Mouse (Mus musculus): ENCODE results near the gene A1cf. TPM values are rescaled to one million over a fixed set of nuclear protein-coding genes. Genes with fewer than 3 reads are reported as not detected.

A1cf gene
- polyA plus RNA-seq (2012; fragmentation: generic; extraction: Trizol): not detected

DNA sequence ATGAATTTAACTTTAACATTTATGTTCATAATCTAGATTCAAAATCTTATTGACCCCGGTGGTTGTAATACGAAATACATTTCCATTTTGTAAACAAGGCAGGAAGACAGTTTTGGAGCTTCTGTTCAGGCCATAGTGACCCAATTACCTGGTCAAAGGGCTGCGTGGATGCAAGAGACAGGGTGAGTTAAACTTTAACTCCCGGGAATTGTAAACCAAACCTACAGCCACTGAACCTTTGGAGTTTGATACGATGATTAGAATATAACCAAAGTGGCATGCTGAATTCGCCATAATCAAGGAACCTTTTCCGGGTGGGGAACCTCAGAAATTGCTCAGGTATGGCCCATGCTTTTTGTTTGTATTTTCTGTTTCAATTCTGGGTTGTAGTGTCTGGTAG, at the start of gene A1cf:
Gene A1cf (plus strand): TSS at position 244 of the 400 bp plus-strand sequence.
- no peaks in the 10 kb centered on the region for H3K79me2 ChIP-seq (ENCODE audit: control insufficient read depth, insufficient read depth)
- no peak within 1 kb of the TSS for H3K4me3 ChIP-seq
- TF ChIP-seq SRF (IDR thresholded peaks at IDR 0.05; ENCODE audit: control insufficient read depth, insufficient read length, low read depth): no peak
- no peak for TF ChIP-seq TCF12 (IDR thresholded peaks at IDR 0.05; ENCODE audit: insufficient read depth, poor library complexity, severe bottlenecking)
- TF ChIP-seq MYOG (IDR thresholded peaks at IDR 0.05; ENCODE audit: control insufficient read depth in 1 of 3, insufficient read depth in 1 of 3, insufficient read length in 2 of 3, low read depth in 2 of 3): no peak
- no peak for TF ChIP-seq REST (IDR thresholded peaks at IDR 0.05; ENCODE audit: insufficient read depth, insufficient read length)
- TF ChIP-seq TCF3 (IDR thresholded peaks at IDR 0.05; ENCODE audit: insufficient read length, low read depth): no peak
- no peak for TF ChIP-seq MYOD1 (IDR thresholded peaks at IDR 0.05; ENCODE audit: control insufficient read depth in 1 of 3, insufficient read length in 2 of 3, low read depth in 2 of 3)
- TF ChIP-seq MAX (IDR thresholded peaks at IDR 0.05; ENCODE audit: low read depth): no peak
- no peak for TF ChIP-seq POLR2AphosphoS2 (IDR thresholded peaks at IDR 0.05; ENCODE audit: insufficient read length, low read depth)
- no peak for TF ChIP-seq CEBPB (IDR thresholded peaks at IDR 0.05; ENCODE audit: insufficient read depth, poor library complexity, severe bottlenecking)
- TF ChIP-seq POLR2A (IDR thresholded peaks at IDR 0.05; ENCODE audit: insufficient read length, low read depth): no peak
- no peak for TF ChIP-seq E2F4 (IDR thresholded peaks at IDR 0.05; ENCODE audit: insufficient read depth)
- no peak for TF ChIP-seq USF1 (IDR thresholded peaks at IDR 0.05; ENCODE audit: low read depth)
- H3ac ChIP-seq (ENCODE audit: control insufficient read depth, insufficient read length): no peak within 1 kb of the TSS
- no peak within 1 kb of the TSS for H3K4me2 ChIP-seq (ENCODE audit: low read depth)
- H3K36me3 ChIP-seq (ENCODE audit: control insufficient read depth, insufficient read depth): no peaks in the 10 kb centered on the region
- peaks cover 4% of the 10 kb centered on the region for H3K27me3 ChIP-seq (ENCODE audit: control insufficient read depth, insufficient read depth, insufficient read length)

GRCm38 (mm10) chr19:31834250-31834649, 34.3 kb upstream of the A1cf start:
- Histone ChIP-seq H3K4me3 (no peak overlapping the region), H3ac (ENCODE audit: control insufficient read depth, insufficient read length) (no peak overlapping the region), H3K4me2 (ENCODE audit: low read depth) (no peak overlapping the region), H3K79me2 (ENCODE audit: control insufficient read depth, insufficient read depth) (no peaks in the 10 kb centered on the region), H3K36me3 (ENCODE audit: control insufficient read depth, insufficient read depth) (no peaks in the 10 kb centered on the region), H3K27me3 (ENCODE audit: control insufficient read depth, insufficient read depth, insufficient read length) (no peaks in the 10 kb centered on the region)
- no peak for TF ChIP-seq CEBPB (IDR thresholded peaks at IDR 0.05; ENCODE audit: insufficient read depth, poor library complexity, severe bottlenecking)
- no peak for TF ChIP-seq MAX (IDR thresholded peaks at IDR 0.05; ENCODE audit: low read depth)
- TF ChIP-seq POLR2AphosphoS2 (IDR thresholded peaks at IDR 0.05; ENCODE audit: insufficient read length, low read depth): no peak
- no peak for TF ChIP-seq POLR2A (IDR thresholded peaks at IDR 0.05; ENCODE audit: insufficient read length, low read depth)
- no peak for TF ChIP-seq REST (IDR thresholded peaks at IDR 0.05; ENCODE audit: insufficient read depth, insufficient read length)
- TF ChIP-seq MYOG (IDR thresholded peaks at IDR 0.05; ENCODE audit: control insufficient read depth in 1 of 3, insufficient read depth in 1 of 3, insufficient read length in 2 of 3, low read depth in 2 of 3): no peak

DNA sequence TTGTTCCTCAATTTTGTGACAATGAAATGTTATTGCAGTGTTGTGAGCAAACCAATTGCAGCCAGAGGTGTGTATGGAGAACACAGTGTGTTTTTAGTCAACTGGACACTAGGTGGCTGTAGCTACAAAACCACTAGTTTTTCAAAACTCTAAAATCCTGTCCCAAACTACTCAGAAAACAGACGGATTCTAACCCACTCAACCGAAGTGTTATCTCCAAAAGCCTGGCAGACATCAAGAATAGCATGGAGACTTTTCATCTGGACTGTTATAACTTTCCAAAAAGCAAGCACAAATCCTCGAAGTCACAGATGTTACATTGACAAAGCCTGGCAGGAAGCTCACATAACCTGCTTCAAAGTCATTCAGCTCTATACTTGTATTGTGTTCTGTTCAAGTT, 6.7 kb upstream of the A1cf start:
- Histone ChIP-seq H3K36me3 (ENCODE audit: control insufficient read depth, insufficient read depth) (no peaks in the 10 kb centered on the region), H3K4me2 (ENCODE audit: low read depth) (no peak overlapping the region), H3K79me2 (ENCODE audit: control insufficient read depth, insufficient read depth) (no peaks in the 10 kb centered on the region), H3ac (ENCODE audit: control insufficient read depth, insufficient read length) (no peak overlapping the region), H3K4me3 (no peak overlapping the region), H3K27me3 (ENCODE audit: control insufficient read depth, insufficient read depth, insufficient read length) (peaks cover 4% of the 10 kb centered on the region)
- TF ChIP-seq MYOD1 (IDR thresholded peaks at IDR 0.05; ENCODE audit: control insufficient read depth in 1 of 3, insufficient read length in 2 of 3, low read depth in 2 of 3) (no peak), POLR2A (IDR thresholded peaks at IDR 0.05; ENCODE audit: insufficient read length, low read depth) (no peak), TCF3 (IDR thresholded peaks at IDR 0.05; ENCODE audit: insufficient read length, low read depth) (no peak), POLR2AphosphoS2 (IDR thresholded peaks at IDR 0.05; ENCODE audit: insufficient read length, low read depth) (no peak), REST (IDR thresholded peaks at IDR 0.05; ENCODE audit: insufficient read depth, insufficient read length) (no peak), SRF (IDR thresholded peaks at IDR 0.05; ENCODE audit: control insufficient read depth, insufficient read length, low read depth) (no peak), USF1 (IDR thresholded peaks at IDR 0.05; ENCODE audit: low read depth) (no peak), E2F4 (IDR thresholded peaks at IDR 0.05; ENCODE audit: insufficient read depth) (no peak), MAX (IDR thresholded peaks at IDR 0.05; ENCODE audit: low read depth) (no peak), CEBPB (IDR thresholded peaks at IDR 0.05; ENCODE audit: insufficient read depth, poor library complexity, severe bottlenecking) (no peak), MYOG (IDR thresholded peaks at IDR 0.05; ENCODE audit: control insufficient read depth in 1 of 3, insufficient read depth in 1 of 3, insufficient read length in 2 of 3, low read depth in 2 of 3) (no peak), TCF12 (IDR thresholded peaks at IDR 0.05; ENCODE audit: insufficient read depth, poor library complexity, severe bottlenecking) (no peak)

DNA sequence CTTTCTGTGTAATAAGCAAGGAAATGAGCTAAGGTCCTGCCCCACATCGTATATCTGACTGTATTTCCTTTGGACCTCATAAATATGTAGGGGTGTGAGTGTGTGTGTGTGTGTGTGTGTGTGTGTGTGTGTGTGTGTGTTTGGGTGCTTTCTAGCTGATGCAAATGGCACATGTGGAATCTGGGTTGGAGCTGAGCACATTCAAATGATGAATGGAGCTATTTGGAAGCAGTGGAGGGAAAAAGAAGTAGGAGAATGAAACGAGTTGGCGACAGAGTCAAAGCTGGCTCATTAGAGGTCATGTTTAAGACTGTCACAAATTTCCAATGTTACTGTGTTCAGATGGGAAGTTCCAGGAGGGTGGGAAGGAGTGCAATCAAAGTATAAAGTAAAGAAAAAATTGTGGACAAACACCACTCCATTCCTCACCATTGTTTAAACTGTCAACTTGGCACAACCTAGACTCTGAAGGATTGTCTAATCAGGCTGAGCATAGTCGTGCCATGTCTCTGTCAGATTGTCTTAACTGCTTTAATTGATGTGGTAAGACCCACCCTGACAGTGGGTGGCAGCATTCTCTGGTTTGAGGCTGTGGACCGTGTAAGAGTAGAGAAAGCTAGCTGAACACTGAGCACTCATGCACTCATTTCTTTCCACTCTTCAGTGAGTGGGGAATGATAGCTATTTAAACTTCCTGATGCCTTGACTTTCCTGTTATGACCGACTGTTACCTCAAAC, 5.9 kb upstream of the A1cf start:
- no peaks in the 10 kb centered on the region for H3K79me2 ChIP-seq (ENCODE audit: control insufficient read depth, insufficient read depth)
- no peak overlapping the region for H3K4me3 ChIP-seq
- no peak overlapping the region for H3K4me2 ChIP-seq (ENCODE audit: low read depth)
- H3K36me3 ChIP-seq (ENCODE audit: control insufficient read depth, insufficient read depth): no peaks in the 10 kb centered on the region
- TF ChIP-seq E2F4 (IDR thresholded peaks at IDR 0.05; ENCODE audit: insufficient read depth) (no peak), CEBPB (IDR thresholded peaks at IDR 0.05; ENCODE audit: insufficient read depth, poor library complexity, severe bottlenecking) (no peak), TCF3 (IDR thresholded peaks at IDR 0.05; ENCODE audit: insufficient read length, low read depth) (no peak), TCF12 (IDR thresholded peaks at IDR 0.05; ENCODE audit: insufficient read depth, poor library complexity, severe bottlenecking) (no peak), POLR2A (IDR thresholded peaks at IDR 0.05; ENCODE audit: insufficient read length, low read depth) (no peak), REST (IDR thresholded peaks at IDR 0.05; ENCODE audit: insufficient read depth, insufficient read length) (no peak), MYOD1 (IDR thresholded peaks at IDR 0.05; ENCODE audit: control insufficient read depth in 1 of 3, insufficient read length in 2 of 3, low read depth in 2 of 3) (no peak), SRF (IDR thresholded peaks at IDR 0.05; ENCODE audit: control insufficient read depth, insufficient read length, low read depth) (no peak), MAX (IDR thresholded peaks at IDR 0.05; ENCODE audit: low read depth) (no peak), MYOG (IDR thresholded peaks at IDR 0.05; ENCODE audit: control insufficient read depth in 1 of 3, insufficient read depth in 1 of 3, insufficient read length in 2 of 3, low read depth in 2 of 3) (no peak), POLR2AphosphoS2 (IDR thresholded peaks at IDR 0.05; ENCODE audit: insufficient read length, low read depth) (no peak), USF1 (IDR thresholded peaks at IDR 0.05; ENCODE audit: low read depth) (no peak)
- no peak overlapping the region for H3ac ChIP-seq (ENCODE audit: control insufficient read depth, insufficient read length)
- peaks cover 4% of the 10 kb centered on the region for H3K27me3 ChIP-seq (ENCODE audit: control insufficient read depth, insufficient read depth, insufficient read length)
